Mouse (Mus musculus): ENCODE measurements at regions not wholly inside any gene's neighbourhood (a gene's known extent, or its start where the extent isn't known, plus 50 kb on each side); places are given as distances from the start of the nearest gene placed in this dataset.

DNA sequence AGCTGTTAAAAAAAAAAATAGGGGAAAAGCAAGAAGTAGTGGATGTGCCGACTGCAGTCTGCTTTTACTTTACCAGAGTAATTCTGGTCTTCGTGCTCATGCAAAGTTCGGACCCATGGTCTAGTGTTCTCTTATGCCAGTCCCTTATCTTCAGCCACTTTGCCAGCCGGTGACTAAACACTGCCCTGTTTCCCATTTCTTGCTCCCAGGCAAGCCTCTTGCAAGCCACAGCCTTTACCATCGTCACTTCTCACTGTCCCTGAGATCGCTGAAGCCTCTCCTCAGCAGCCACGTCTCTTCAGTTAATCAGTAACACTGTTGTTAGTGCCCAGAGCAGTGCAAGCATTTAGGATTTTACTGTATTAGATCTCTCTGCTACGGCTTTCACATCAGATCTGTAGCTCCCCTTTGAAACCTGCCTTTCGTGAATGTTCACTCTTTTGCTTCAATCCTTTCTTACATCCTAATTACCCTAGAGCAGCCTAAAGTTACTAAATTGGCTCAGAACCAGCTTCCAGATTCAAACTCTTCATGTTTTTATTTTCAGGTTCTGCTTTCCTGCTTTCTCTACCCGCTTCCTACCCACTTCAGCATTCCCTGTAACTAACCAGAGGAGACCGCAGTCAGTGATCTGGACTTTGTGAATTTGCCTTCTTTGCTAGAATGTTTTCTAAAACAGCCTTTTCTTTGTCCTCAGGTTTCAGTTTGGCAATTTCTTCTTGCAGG, 184.5 kb upstream of the Emcn start:
- no peak for TF ChIP-seq CTCF (IDR thresholded peaks at IDR 0.05; ENCODE audit: low read depth)
- no peak for TF ChIP-seq EP300 (optimal IDR thresholded peaks at IDR 0.05)

All from stomach, postnatal 0 days (tissue).